Mouse (Mus musculus): ENCODE results near the gene Arnt.
"Not testable (repeated sequence)": the region's sequence is repeated elsewhere in the genome, so short reads cannot be mapped to it uniquely, and the experiment has no call there.

Gene Arnt

GRCm38 (mm10) chr3:95526622-95527211 lies 92.5 kb downstream of the Arnt start, which contains the start of gene Ctss:
Ctss (plus strand) TSS chr3:95526786.
- DNase-seq (ENCODE audit: low read depth, low spot score) = no peak

GRCm38 (mm10) chr3:95529814-95530213 lies 95.6 kb downstream of the Arnt start:
- no peak for DNase-seq (ENCODE audit: low read depth, low spot score)

- no peak for DNase-seq (ENCODE audit: low read depth, low spot score)
Observed at GRCm38 (mm10) chr3:95531025-95531424, 96.8 kb downstream of the Arnt start.

- no peak for DNase-seq (ENCODE audit: low read depth, low spot score)
Observed at GRCm38 (mm10) chr3:95533364-95533763, 99.2 kb downstream of the Arnt start.

GRCm38 (mm10) chr3:95534927-95535326 lies 100.7 kb downstream of the Arnt start:
- DNase-seq (ENCODE audit: low read depth, low spot score) = no peak

GRCm38 (mm10) chr3:95538936-95539335 lies 104.7 kb downstream of the Arnt start:
- DNase-seq (ENCODE audit: low read depth, low spot score) = no peak

- DNase-seq (ENCODE audit: low read depth, low spot score) = no peak
Observed at GRCm38 (mm10) chr3:95539837-95540236, 105.6 kb downstream of the Arnt start.

- not testable (repeated sequence) for DNase-seq (ENCODE audit: low read depth, low spot score)
Observed at GRCm38 (mm10) chr3:95541186-95541585, 107.0 kb downstream of the Arnt start.

GRCm38 (mm10) chr3:95542171-95542570 lies 108.0 kb downstream of the Arnt start:
- no peak for DNase-seq (ENCODE audit: low read depth, low spot score)

- DNase-seq (ENCODE audit: low read depth, low spot score) = no peak
Observed at GRCm38 (mm10) chr3:95542981-95543380, 108.8 kb downstream of the Arnt start.

All from brain, embryonic 18.5 days (tissue).